Mouse (Mus musculus) kidney, embryonic 14.5 days (tissue): ENCODE results near the gene Vinac1. TPM values are rescaled to one million over a fixed set of nuclear protein-coding genes. Genes with fewer than 3 reads are reported as not detected.
A peak's percentile ranks its signal among the peaks of the same experiment; 100 is the strongest.

Experiments used
- ATAC-seq: fragments of 200-750 bp; cut with Nextera tagmentation; 2 replicates; pipeline ENCODE4 v1.8.0; 2017; ENCODE audit warnings: moderate number of reproducible peaks, mild to moderate bottlenecking, moderate TSS enrichment, moderate library complexity; ENCODE audit not compliant: low FRiP score, low TSS enrichment
- H3K27ac ChIP-seq: fragments of 300-500 bp; sonication (generic); 2 replicates; pipeline ENCODE4 v1.5.1; 2014; ENCODE audit warnings: low read depth, mild to moderate bottlenecking, low read length, moderate library complexity, mixed read lengths
- H3K27me3 ChIP-seq: fragments of 300-500 bp; sonication (generic); 2 replicates; pipeline ENCODE4 v1.6.1; 2014; ENCODE audit warnings: mild to moderate bottlenecking, low read length; ENCODE audit not compliant: control insufficient read depth, insufficient read depth
- H3K36me3 ChIP-seq: fragments of 300-500 bp; sonication (generic); 2 replicates; pipeline ENCODE4 v1.6.1; 2014; ENCODE audit warnings: low read length, mixed read lengths; ENCODE audit not compliant: control insufficient read depth, insufficient read depth
- H3K4me1 ChIP-seq: fragments of 300-500 bp; sonication (generic); 2 replicates; pipeline ENCODE4 v1.6.1; 2014; ENCODE audit warnings: low read length, mixed read lengths; ENCODE audit not compliant: control insufficient read depth, insufficient read depth
- H3K4me2 ChIP-seq: fragments of 300-500 bp; sonication (generic); replicated peaks from 2 replicates; pipeline ENCODE4 v1.6.1; 2014; ENCODE audit warnings: low read depth, mild to moderate bottlenecking, low read length
- H3K4me3 ChIP-seq: fragments of 300-500 bp; sonication (generic); 2 replicates; pipeline ENCODE4 v1.5.1; 2014; ENCODE audit warnings: mild to moderate bottlenecking, low read length
- H3K9ac ChIP-seq: fragments of 300-500 bp; sonication (generic); 2 replicates; pipeline ENCODE4 v1.6.1; 2014; ENCODE audit warnings: low read depth, mild to moderate bottlenecking, low read length, moderate library complexity
- H3K9me3 ChIP-seq: fragments of 300-500 bp; sonication (generic); 2 replicates; pipeline ENCODE4 v1.6.1; 2016; ENCODE audit warnings: low read length; ENCODE audit not compliant: control insufficient read depth
- WGBS: fragments of 180-500 bp; shearing (Covaris S2); extraction: QIAGEN DNeasy Blood & Tissue Kit; methylation state at CpG from one replicate; pipeline ENCODE4 v1.1.7; 2014; 5-methylcytosine and 5-hydroxymethylcytosine counted together
- polyA plus RNA-seq: library from polyadenylated mRNA; unstranded; fragments of >200 nt; fragmentation: Nextera tagmentation; extraction: Ambion mirVana; gene quantifications from 2 replicates; pipeline ENCODE4 v1.2.1, GENCODE M21; 2014

Vinac1 gene
- polyA plus RNA-seq, 1 experiment from 2014 or later: not detected

GRCm38 (mm10) chr2:129078313-129078712 is 30.3 kb upstream of the Vinac1 start:
- Histone ChIP-seq H3K9ac (no peak overlapping the region), H3K36me3 (peaks cover 36% of the 10 kb centered on the region; the same call in 1 of the 2 replicates), H3K4me3 (no peak overlapping the region), H3K27me3 (no peaks in the 10 kb centered on the region), H3K27ac (no peak overlapping the region), H3K9me3 (no peaks in the 10 kb centered on the region), H3K4me1 (no peaks in the 10 kb centered on the region), H3K4me2 (no peak overlapping the region)
- 83% methylated on average over 3 of the region's 3 CpGs for WGBS
- ATAC-seq: no peak

GRCm38 (mm10) chr2:129070296-129070695 is 22.3 kb upstream of the Vinac1 start:
- H3K4me2 ChIP-seq: no peak overlapping the region
- no peak for ATAC-seq

GRCm38 (mm10) chr2:129066326-129066725 is 18.4 kb upstream of the Vinac1 start:
- Histone ChIP-seq H3K4me1 (peaks cover 10% of the 10 kb centered on the region), H3K9ac (peak overlapping the region; percentile 74), H3K27me3 (no peaks in the 10 kb centered on the region), H3K36me3 (0 out of 2 replicates have a peak, but pooled peaks cover 4% of the 10 kb centered on the region), H3K27ac (no peak overlapping the region; the same call in 1 of the 2 replicates), H3K9me3 (no peaks in the 10 kb centered on the region), H3K4me3 (peak overlapping the region; percentile 58), H3K4me2 (peak overlapping the region; percentile 38)
- WGBS: under 1% methylated on average over 20 of the region's 20 CpGs
- ATAC-seq: peak; percentile 72

More at GRCm38 (mm10) chr2:129070296-129070695, 22.3 kb upstream of the Vinac1 start:
- no peak overlapping the region for H3K9ac ChIP-seq
- 0 out of 2 replicates have a peak, but pooled peaks cover 4% of the 10 kb centered on the region for H3K36me3 ChIP-seq
- peaks cover 10% of the 10 kb centered on the region for H3K4me1 ChIP-seq
- 90% methylated on average over 3 of the region's 3 CpGs for WGBS
- no peaks in the 10 kb centered on the region for H3K27me3 ChIP-seq
- no peak overlapping the region for H3K27ac ChIP-seq
- H3K9me3 ChIP-seq: no peaks in the 10 kb centered on the region
- H3K4me3 ChIP-seq: no peak overlapping the region

- peak within 1 kb of the TSS; percentile 58 for H3K4me3 ChIP-seq
- no peaks in the 10 kb centered on the region for H3K9me3 ChIP-seq
- 0 out of 2 replicates have a peak, but pooled peaks cover 4% of the 10 kb centered on the region for H3K36me3 ChIP-seq
- under 1% methylated on average over 58 of the region's 62 CpGs for WGBS
- peaks cover 10% of the 10 kb centered on the region for H3K4me1 ChIP-seq
- no peaks in the 10 kb centered on the region for H3K27me3 ChIP-seq
- H3K4me2 ChIP-seq: peak within 1 kb of the TSS; percentile 38
- H3K27ac ChIP-seq: peak within 1 kb of the TSS; percentile 61
- peak within 1 kb of the TSS; percentile 74 for H3K9ac ChIP-seq
- peak; percentile 94 for ATAC-seq
Measured at GRCm38 (mm10) chr2:129065437-129066282, 17.7 kb upstream of the Vinac1 start, which contains the start of gene Ttl. TSS of gene Ttl (plus strand) at chr2:129065942.

- Histone ChIP-seq H3K4me1 (no peaks in the 10 kb centered on the region), H3K36me3 (no peaks in the 10 kb centered on the region), H3K4me3 (no peak overlapping the region), H3K4me2 (no peak overlapping the region), H3K27me3 (no peaks in the 10 kb centered on the region), H3K27ac (no peak overlapping the region), H3K9ac (no peak overlapping the region), H3K9me3 (peaks cover 11% of the 10 kb centered on the region)
- ATAC-seq: no peak
- WGBS: 79% methylated on average over 10 of the region's 10 CpGs
Measured at GRCm38 (mm10) chr2:129061456-129062059, 13.6 kb upstream of the Vinac1 start.

GRCm38 (mm10) chr2:129057920-129058361 is 10.0 kb upstream of the Vinac1 start:
- H3K27me3 ChIP-seq: no peaks in the 10 kb centered on the region
- H3K36me3 ChIP-seq: no peaks in the 10 kb centered on the region
- no peak overlapping the region for H3K27ac ChIP-seq
- H3K4me1 ChIP-seq: no peaks in the 10 kb centered on the region
- no peak for ATAC-seq
- WGBS: 85% methylated on average over 6 of the region's 6 CpGs
- H3K4me2 ChIP-seq: no peak overlapping the region
- H3K4me3 ChIP-seq: no peak overlapping the region
- peaks cover 14% of the 10 kb centered on the region for H3K9me3 ChIP-seq
- H3K9ac ChIP-seq: no peak overlapping the region

GRCm38 (mm10) chr2:129057256-129057655 is 9.3 kb upstream of the Vinac1 start:
- Histone ChIP-seq H3K27me3 (no peaks in the 10 kb centered on the region), H3K4me2 (no peak overlapping the region), H3K9me3 (peaks cover 14% of the 10 kb centered on the region), H3K9ac (no peak overlapping the region), H3K36me3 (no peaks in the 10 kb centered on the region), H3K4me1 (no peaks in the 10 kb centered on the region), H3K4me3 (no peak overlapping the region), H3K27ac (no peak overlapping the region)
- 90% methylated on average over 8 of the region's 8 CpGs for WGBS
- no peak for ATAC-seq

- WGBS: 54% methylated on average over 9 of the region's 9 CpGs
- H3K9me3 ChIP-seq: peaks cover 14% of the 10 kb centered on the region
- no peak for ATAC-seq
Measured at GRCm38 (mm10) chr2:129056597-129056996, 8.6 kb upstream of the Vinac1 start.

GRCm38 (mm10) chr2:129055741-129056140 is 7.8 kb upstream of the Vinac1 start:
- Histone ChIP-seq H3K4me3 (no peak overlapping the region), H3K4me1 (no peaks in the 10 kb centered on the region), H3K4me2 (no peak overlapping the region), H3K27ac (no peak overlapping the region), H3K36me3 (no peaks in the 10 kb centered on the region), H3K27me3 (no peaks in the 10 kb centered on the region), H3K9ac (no peak overlapping the region), H3K9me3 (peaks cover 14% of the 10 kb centered on the region)
- WGBS: 78% methylated on average over 6 of the region's 6 CpGs
- ATAC-seq: no peak

More at GRCm38 (mm10) chr2:129056597-129056996, 8.6 kb upstream of the Vinac1 start:
- Histone ChIP-seq H3K9ac (no peak overlapping the region), H3K4me2 (no peak overlapping the region), H3K4me3 (no peak overlapping the region), H3K4me1 (no peaks in the 10 kb centered on the region), H3K36me3 (no peaks in the 10 kb centered on the region), H3K27me3 (no peaks in the 10 kb centered on the region), H3K27ac (no peak overlapping the region)
